Mouse (Mus musculus): ENCODE measurements around the gene Vwf. TPM values are rescaled to one million over a fixed set of nuclear protein-coding genes. Genes with fewer than 3 reads are reported as not detected.

Gene Vwf
- polyA plus RNA-seq, 1 experiment, result 15.0 TPM

- TF ChIP-seq POLR2A (IDR thresholded peaks at IDR 0.05; ENCODE audit: borderline replicate concordance, insufficient read depth, low read length), result no peak
- TF ChIP-seq CTCF (IDR thresholded peaks at IDR 0.05; ENCODE audit: borderline replicate concordance, insufficient read depth, low read depth, low read length), result no peak
Measured at GRCm38 (mm10) chr6:125680613-125681012, 134.0 kb downstream of the Vwf start.

GRCm38 (mm10) chr6:125685420-125685819, 138.8 kb downstream of the Vwf start:
- Histone ChIP-seq H3K27ac (ENCODE audit: insufficient read depth, low read length) (no peak overlapping the region), H3K4me1 (ENCODE audit: control insufficient read depth, insufficient read depth, low read length) (no peaks in the 10 kb centered on the region; the same call in 1 of the 2 replicates), H3K27me3 (ENCODE audit: control insufficient read depth, insufficient read depth, low read length) (no peaks in the 10 kb centered on the region), H3K4me3 (replicated peaks; ENCODE audit: insufficient read depth, low read depth, low read length) (no peak overlapping the region)
- TF ChIP-seq CTCF (IDR thresholded peaks at IDR 0.05; ENCODE audit: borderline replicate concordance, insufficient read depth, low read depth, low read length) (no peak), POLR2A (IDR thresholded peaks at IDR 0.05; ENCODE audit: borderline replicate concordance, insufficient read depth, low read length) (no peak)
- no peak for DNase-seq

More at GRCm38 (mm10) chr6:125680613-125681012, 134.0 kb downstream of the Vwf start:
- no peaks in the 10 kb centered on the region for H3K27me3 ChIP-seq (ENCODE audit: control insufficient read depth, insufficient read depth, low read length)
- H3K27ac ChIP-seq (ENCODE audit: insufficient read depth, low read length), result no peak overlapping the region
- H3K4me3 ChIP-seq (replicated peaks; ENCODE audit: insufficient read depth, low read depth, low read length), result no peak overlapping the region
- no peaks in the 10 kb centered on the region for H3K4me1 ChIP-seq (ENCODE audit: control insufficient read depth, insufficient read depth, low read length)
- DNase-seq, result no peak
- WGBS, result 70% methylated on average over 11 of the region's 11 CpGs

DNA sequence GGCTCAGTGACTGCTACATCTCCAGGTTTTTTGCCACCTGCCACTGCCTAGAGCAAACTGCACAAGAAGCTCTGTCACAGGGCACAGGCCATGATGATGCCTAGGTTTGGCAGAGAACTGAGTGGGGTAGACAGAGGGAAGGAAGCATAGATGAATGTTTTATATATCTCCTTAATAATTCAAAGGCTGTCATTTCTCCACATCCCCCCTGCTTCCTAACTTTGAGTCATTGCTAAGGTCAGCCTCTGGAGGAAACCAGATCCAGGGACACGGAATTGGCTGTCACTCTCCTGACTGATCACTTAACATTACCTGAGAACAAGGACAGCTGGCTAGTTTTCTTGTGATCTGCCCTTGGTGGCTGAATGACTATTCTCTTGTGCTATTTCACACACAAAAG, 141.4 kb downstream of the Vwf start:
- Histone ChIP-seq H3K27ac (ENCODE audit: insufficient read depth, low read length) (no peak overlapping the region), H3K4me3 (replicated peaks; ENCODE audit: insufficient read depth, low read depth, low read length) (no peak overlapping the region), H3K4me1 (ENCODE audit: control insufficient read depth, insufficient read depth, low read length) (no peaks in the 10 kb centered on the region; the same call in 1 of the 2 replicates), H3K27me3 (ENCODE audit: control insufficient read depth, insufficient read depth, low read length) (no peaks in the 10 kb centered on the region)
- 95% methylated on average over 1 of the region's 1 CpGs for WGBS
- TF ChIP-seq CTCF (IDR thresholded peaks at IDR 0.05; ENCODE audit: borderline replicate concordance, insufficient read depth, low read depth, low read length), result no peak
- TF ChIP-seq POLR2A (IDR thresholded peaks at IDR 0.05; ENCODE audit: borderline replicate concordance, insufficient read depth, low read length), result no peak
- DNase-seq, result no peak

DNA sequence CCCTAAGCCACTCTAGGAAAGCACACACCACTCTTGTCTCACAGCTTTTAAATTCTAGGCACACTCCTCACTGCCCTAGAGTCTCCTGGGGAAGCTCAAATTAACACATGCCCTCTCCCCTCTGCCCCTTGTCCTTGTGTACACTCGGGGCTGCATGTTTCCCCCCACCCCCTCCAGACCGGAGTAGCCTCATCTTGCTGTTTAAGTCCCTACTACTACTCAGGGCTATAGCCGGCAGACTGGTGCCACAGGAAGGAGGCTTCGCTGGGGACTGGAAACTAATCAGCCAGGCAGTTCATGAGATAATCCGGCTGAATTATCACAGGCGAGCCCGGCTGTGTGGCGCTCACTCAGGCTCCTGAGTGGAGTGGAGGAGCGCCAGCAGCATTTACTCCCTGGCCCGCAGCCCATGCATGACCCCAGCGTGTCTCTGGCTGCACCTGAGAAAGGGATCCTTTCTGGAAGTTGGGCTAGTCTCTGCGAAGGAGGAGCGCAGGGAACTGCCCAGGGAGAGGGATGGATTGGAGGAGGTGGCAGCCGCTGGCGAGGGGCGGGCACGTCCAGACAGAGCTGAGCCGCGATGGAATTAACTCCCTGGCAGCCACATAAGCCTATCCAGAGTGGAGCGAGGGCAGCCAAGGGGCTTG, 143.6 kb downstream of the Vwf start, which contains the start of gene Ano2:
Gene Ano2 (plus strand): TSS at position 363 of the 647 bp plus-strand sequence.
- Histone ChIP-seq H3K27me3 (ENCODE audit: control insufficient read depth, insufficient read depth, low read length) (no peaks in the 10 kb centered on the region), H3K4me1 (ENCODE audit: control insufficient read depth, insufficient read depth, low read length) (no peaks in the 10 kb centered on the region; the same call in 1 of the 2 replicates), H3K4me3 (replicated peaks; ENCODE audit: insufficient read depth, low read depth, low read length) (peak within 1 kb of the TSS; percentile 21), H3K27ac (ENCODE audit: insufficient read depth, low read length) (no peak within 1 kb of the TSS)
- TF ChIP-seq POLR2A (IDR thresholded peaks at IDR 0.05; ENCODE audit: borderline replicate concordance, insufficient read depth, low read length) (no peak), CTCF (IDR thresholded peaks at IDR 0.05; ENCODE audit: borderline replicate concordance, insufficient read depth, low read depth, low read length) (no peak)
- 2% methylated on average over 20 of the region's 20 CpGs for WGBS
- peak; percentile 46 to 60 for DNase-seq

DNA sequence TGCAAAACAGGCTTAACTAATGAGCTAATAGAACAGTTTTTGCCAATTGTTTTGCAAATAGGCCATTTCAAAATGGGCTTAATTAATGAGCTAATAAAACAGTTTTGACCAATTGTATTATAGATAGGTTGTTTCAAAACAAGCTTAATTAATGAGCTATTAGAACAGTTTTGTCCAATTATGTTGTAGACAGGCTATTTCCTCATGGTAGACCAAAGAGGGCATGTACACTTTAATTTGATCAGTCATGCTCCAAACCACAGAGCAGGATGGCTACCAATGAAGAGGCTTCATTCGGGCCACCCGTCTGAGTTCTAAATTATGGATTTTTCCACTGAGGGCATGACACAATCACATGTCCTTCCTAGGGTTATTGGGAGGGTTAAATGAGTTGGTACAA, 154.6 kb downstream of the Vwf start:
- TF ChIP-seq CTCF (IDR thresholded peaks at IDR 0.05; ENCODE audit: borderline replicate concordance, insufficient read depth, low read depth, low read length) (no peak), POLR2A (IDR thresholded peaks at IDR 0.05; ENCODE audit: borderline replicate concordance, insufficient read depth, low read length) (no peak)
- H3K27ac ChIP-seq (ENCODE audit: insufficient read depth, low read length), result no peak overlapping the region
- no peak for DNase-seq
- H3K4me3 ChIP-seq (replicated peaks; ENCODE audit: insufficient read depth, low read depth, low read length), result no peak overlapping the region
- H3K27me3 ChIP-seq (ENCODE audit: control insufficient read depth, insufficient read depth, low read length), result no peaks in the 10 kb centered on the region
- H3K4me1 ChIP-seq (ENCODE audit: control insufficient read depth, insufficient read depth, low read length), result no peaks in the 10 kb centered on the region
- 78% methylated on average over 2 of the region's 2 CpGs for WGBS

- no peak overlapping the region for H3K27ac ChIP-seq (ENCODE audit: insufficient read depth, low read length)
- no peaks in the 10 kb centered on the region for H3K4me1 ChIP-seq (ENCODE audit: control insufficient read depth, insufficient read depth, low read length)
- WGBS, result 19% methylated on average over 16 of the region's 16 CpGs
- no peak for DNase-seq
- TF ChIP-seq CTCF (IDR thresholded peaks at IDR 0.05; ENCODE audit: borderline replicate concordance, insufficient read depth, low read depth, low read length) (no peak), POLR2A (IDR thresholded peaks at IDR 0.05; ENCODE audit: borderline replicate concordance, insufficient read depth, low read length) (no peak)
- no peaks in the 10 kb centered on the region for H3K27me3 ChIP-seq (ENCODE audit: control insufficient read depth, insufficient read depth, low read length)
- no peak overlapping the region for H3K4me3 ChIP-seq (replicated peaks; ENCODE audit: insufficient read depth, low read depth, low read length)
Measured at GRCm38 (mm10) chr6:125711261-125711660, 164.7 kb downstream of the Vwf start.

- no peak for DNase-seq
- 90% methylated on average over 2 of the region's 2 CpGs for WGBS
- no peak overlapping the region for H3K4me3 ChIP-seq (replicated peaks; ENCODE audit: insufficient read depth, low read depth, low read length)
- no peaks in the 10 kb centered on the region for H3K4me1 ChIP-seq (ENCODE audit: control insufficient read depth, insufficient read depth, low read length)
- TF ChIP-seq POLR2A (IDR thresholded peaks at IDR 0.05; ENCODE audit: borderline replicate concordance, insufficient read depth, low read length) (no peak), CTCF (IDR thresholded peaks at IDR 0.05; ENCODE audit: borderline replicate concordance, insufficient read depth, low read depth, low read length) (no peak)
- H3K27me3 ChIP-seq (ENCODE audit: control insufficient read depth, insufficient read depth, low read length), result no peaks in the 10 kb centered on the region
- no peak overlapping the region for H3K27ac ChIP-seq (ENCODE audit: insufficient read depth, low read length)
Measured at GRCm38 (mm10) chr6:125726408-125726807, 179.8 kb downstream of the Vwf start.

DNA sequence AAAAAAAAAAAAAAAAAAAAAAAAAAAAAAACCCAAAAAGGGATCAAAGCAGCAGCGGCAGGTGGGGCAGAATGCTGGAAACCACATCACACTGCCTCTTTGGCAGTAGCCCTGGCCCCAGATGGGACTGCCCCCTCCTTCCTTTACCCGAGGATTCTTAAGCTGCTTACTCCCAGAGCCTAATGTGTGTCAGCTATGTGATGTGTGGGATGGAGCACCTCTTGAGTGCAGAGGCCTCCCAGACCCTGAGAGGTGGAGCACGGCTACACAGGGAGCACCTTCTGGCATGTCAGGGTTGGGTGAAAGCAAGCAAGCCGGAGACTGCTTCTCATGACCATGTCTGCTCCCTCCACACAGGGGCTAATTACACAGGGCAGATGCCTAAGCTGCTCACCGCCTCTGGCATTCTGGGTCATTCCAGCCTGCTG, 180.9 kb downstream of the Vwf start:
- no peak overlapping the region for H3K27ac ChIP-seq (ENCODE audit: insufficient read depth, low read length)
- TF ChIP-seq POLR2A (IDR thresholded peaks at IDR 0.05; ENCODE audit: borderline replicate concordance, insufficient read depth, low read length) (no peak), CTCF (IDR thresholded peaks at IDR 0.05; ENCODE audit: borderline replicate concordance, insufficient read depth, low read depth, low read length) (no peak)
- H3K4me1 ChIP-seq (ENCODE audit: control insufficient read depth, insufficient read depth, low read length), result no peaks in the 10 kb centered on the region
- 41% methylated on average over 5 of the region's 5 CpGs for WGBS
- H3K4me3 ChIP-seq (replicated peaks; ENCODE audit: insufficient read depth, low read depth, low read length), result no peak overlapping the region
- DNase-seq, result no peak
- no peaks in the 10 kb centered on the region for H3K27me3 ChIP-seq (ENCODE audit: control insufficient read depth, insufficient read depth, low read length)
